Mouse (Mus musculus) limb, embryonic 12.5 days (tissue): ENCODE measurements around the gene Creb5. TPM values are rescaled to one million over a fixed set of nuclear protein-coding genes. Genes with fewer than 3 reads are reported as not detected.
"Not testable (repeated sequence)": the region's sequence is repeated elsewhere in the genome, so short reads cannot be mapped to it uniquely, and the experiment has no call there.

Experiments used
- ATAC-seq: fragments of 200-750 bp; cut with Nextera tagmentation; 2 replicates; pipeline ENCODE4 v1.8.0; 2017; ENCODE audit warnings: low read depth, moderate TSS enrichment; ENCODE audit not compliant: insufficient number of reproducible peaks, insufficient read depth, low FRiP score, low TSS enrichment
- H3K27ac ChIP-seq: fragments of 300-500 bp; sonication (generic); 2 replicates; pipeline ENCODE4 v1.5.1; 2016; ENCODE audit warnings: mild to moderate bottlenecking, moderate library complexity
- H3K27me3 ChIP-seq: fragments of 300-500 bp; sonication (generic); 2 replicates; pipeline ENCODE4 v1.6.1; 2016; ENCODE audit warnings: mild to moderate bottlenecking, moderate library complexity
- H3K36me3 ChIP-seq: fragments of 300-500 bp; sonication (generic); 2 replicates; pipeline ENCODE4 v1.6.1; 2016; ENCODE audit warnings: mild to moderate bottlenecking, moderate library complexity
- H3K4me1 ChIP-seq: fragments of 300-500 bp; sonication (generic); replicated peaks from 2 replicates; pipeline ENCODE4 v1.6.1; 2016
- H3K4me2 ChIP-seq: fragments of 300-500 bp; sonication (generic); 2 replicates; pipeline ENCODE4 v1.6.1; 2016; ENCODE audit warnings: mild to moderate bottlenecking, moderate library complexity
- H3K4me3 ChIP-seq: fragments of 300-500 bp; sonication (generic); replicated peaks from 2 replicates; pipeline ENCODE4 v1.5.1; 2016; ENCODE audit warnings: mild to moderate bottlenecking
- H3K9ac ChIP-seq: fragments of 300-500 bp; sonication (generic); replicated peaks from 2 replicates; pipeline ENCODE4 v1.6.1; 2016; ENCODE audit warnings: mild to moderate bottlenecking, moderate library complexity
- H3K9me3 ChIP-seq: fragments of 300-500 bp; sonication (generic); 2 replicates; pipeline ENCODE4 v1.6.1; 2016; ENCODE audit warnings: mild to moderate bottlenecking, moderate library complexity
- WGBS: fragments of 180-500 bp; shearing (Covaris S2); methylation state at CpG from one replicate; pipeline ENCODE4 v1.1.7; 2016; 5-methylcytosine and 5-hydroxymethylcytosine counted together
- polyA plus RNA-seq: library from polyadenylated mRNA; unstranded; fragments of >200 nt; fragmentation: Nextera tagmentation; extraction: Ambion mirVana; gene quantifications from 2 replicates; pipeline ENCODE4 v1.2.1, GENCODE M21; 2016

Gene Creb5
- polyA plus RNA-seq, 1 experiment from 2014 or later: 84.2 TPM

- WGBS: 39% methylated on average over 7 of the region's 7 CpGs
Observed at GRCm38 (mm10) chr6:53394026-53394425, 107.0 kb downstream of the Creb5 start.

DNA sequence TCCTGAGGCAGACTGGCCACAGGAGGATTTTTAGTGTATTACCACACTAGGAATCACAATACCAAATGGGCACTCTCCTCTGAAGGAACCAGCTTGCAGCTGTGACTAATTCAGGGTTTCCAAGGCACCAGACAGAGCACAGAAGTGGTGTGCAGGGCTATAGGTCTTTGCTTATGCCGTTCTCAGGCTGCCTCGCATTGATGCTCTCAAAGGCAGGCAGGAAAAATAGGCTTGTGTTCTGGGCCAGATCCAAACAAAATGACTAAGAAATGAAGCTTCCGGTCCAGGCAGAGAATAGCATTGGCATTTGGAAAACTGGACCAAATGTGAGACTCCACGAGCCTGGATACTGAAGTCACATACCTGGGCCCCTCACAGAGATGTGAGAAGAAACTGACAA is 108.1 kb downstream of the Creb5 start:
- Histone ChIP-seq H3K4me1 (peaks cover 60% of the 10 kb centered on the region), H3K4me3 (no peak overlapping the region), H3K4me2 (no peak overlapping the region), H3K9me3 (no peaks in the 10 kb centered on the region), H3K36me3 (no peaks in the 10 kb centered on the region; the same call in 1 of the 2 replicates), H3K27ac (peak overlapping the region; percentile 31; the same call in 1 of the 2 replicates), H3K27me3 (no peaks in the 10 kb centered on the region), H3K9ac (no peak overlapping the region)
- no peak for ATAC-seq
- 57% methylated on average over 4 of the region's 4 CpGs for WGBS

More at GRCm38 (mm10) chr6:53394026-53394425, 107.0 kb downstream of the Creb5 start:
- Histone ChIP-seq H3K9me3 (no peaks in the 10 kb centered on the region), H3K4me2 (no peak overlapping the region), H3K27me3 (no peaks in the 10 kb centered on the region), H3K36me3 (peaks cover 7% of the 10 kb centered on the region; the same call in 1 of the 2 replicates), H3K9ac (no peak overlapping the region), H3K27ac (peak overlapping the region; percentile 51; the same call in 1 of the 2 replicates), H3K4me1 (peaks cover 58% of the 10 kb centered on the region), H3K4me3 (no peak overlapping the region)
- ATAC-seq: no peak

DNA sequence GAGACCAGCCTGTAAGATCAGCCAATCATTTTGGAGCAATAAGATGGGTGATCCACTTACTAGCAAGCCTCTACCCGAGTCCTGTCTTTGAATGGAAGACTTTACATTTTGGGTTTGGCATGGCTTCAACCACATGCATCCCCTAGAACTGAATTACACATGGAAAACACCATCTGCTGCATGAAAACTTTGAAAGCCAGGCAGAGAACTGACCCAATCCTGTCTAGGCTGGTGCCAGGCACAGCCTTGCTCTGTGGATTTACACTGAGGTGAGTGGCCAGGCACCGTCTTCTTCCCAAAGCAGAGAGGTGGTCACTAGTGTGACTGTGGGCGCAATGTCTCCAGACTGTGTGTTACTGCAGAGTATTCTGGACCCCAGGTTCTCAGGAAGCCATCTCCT is 109.4 kb downstream of the Creb5 start:
- no peak overlapping the region for H3K4me3 ChIP-seq
- 91% methylated on average over 3 of the region's 3 CpGs for WGBS
- H3K9me3 ChIP-seq: no peaks in the 10 kb centered on the region
- no peak overlapping the region for H3K27ac ChIP-seq
- H3K4me1 ChIP-seq: peaks cover 66% of the 10 kb centered on the region
- no peak overlapping the region for H3K9ac ChIP-seq
- no peak overlapping the region for H3K4me2 ChIP-seq
- ATAC-seq: no peak
- H3K27me3 ChIP-seq: no peaks in the 10 kb centered on the region
- no peaks in the 10 kb centered on the region for H3K36me3 ChIP-seq

DNA sequence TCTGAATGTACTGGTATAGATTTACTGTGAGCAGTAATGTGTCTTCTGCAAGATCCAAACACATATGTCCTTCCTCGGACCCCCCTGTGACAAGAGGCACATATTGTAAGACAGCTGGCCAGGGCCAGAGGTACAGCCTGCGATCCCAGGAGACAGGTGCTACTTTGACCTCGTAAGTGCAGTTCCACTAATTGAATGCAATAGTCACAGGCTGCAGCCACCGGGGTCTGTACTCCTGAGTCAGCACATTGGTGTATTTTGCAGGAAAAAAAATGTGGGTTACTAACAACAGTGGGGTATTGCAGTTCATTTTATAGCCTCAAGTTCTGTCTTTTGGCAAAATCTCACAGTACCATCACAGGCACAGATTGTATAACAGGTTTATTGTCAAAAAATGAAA is 110.7 kb downstream of the Creb5 start:
- H3K27ac ChIP-seq: peak overlapping the region; percentile 73; the same call in 1 of the 2 replicates
- WGBS: 32% methylated on average over 4 of the region's 4 CpGs
- ATAC-seq: no peak

DNA sequence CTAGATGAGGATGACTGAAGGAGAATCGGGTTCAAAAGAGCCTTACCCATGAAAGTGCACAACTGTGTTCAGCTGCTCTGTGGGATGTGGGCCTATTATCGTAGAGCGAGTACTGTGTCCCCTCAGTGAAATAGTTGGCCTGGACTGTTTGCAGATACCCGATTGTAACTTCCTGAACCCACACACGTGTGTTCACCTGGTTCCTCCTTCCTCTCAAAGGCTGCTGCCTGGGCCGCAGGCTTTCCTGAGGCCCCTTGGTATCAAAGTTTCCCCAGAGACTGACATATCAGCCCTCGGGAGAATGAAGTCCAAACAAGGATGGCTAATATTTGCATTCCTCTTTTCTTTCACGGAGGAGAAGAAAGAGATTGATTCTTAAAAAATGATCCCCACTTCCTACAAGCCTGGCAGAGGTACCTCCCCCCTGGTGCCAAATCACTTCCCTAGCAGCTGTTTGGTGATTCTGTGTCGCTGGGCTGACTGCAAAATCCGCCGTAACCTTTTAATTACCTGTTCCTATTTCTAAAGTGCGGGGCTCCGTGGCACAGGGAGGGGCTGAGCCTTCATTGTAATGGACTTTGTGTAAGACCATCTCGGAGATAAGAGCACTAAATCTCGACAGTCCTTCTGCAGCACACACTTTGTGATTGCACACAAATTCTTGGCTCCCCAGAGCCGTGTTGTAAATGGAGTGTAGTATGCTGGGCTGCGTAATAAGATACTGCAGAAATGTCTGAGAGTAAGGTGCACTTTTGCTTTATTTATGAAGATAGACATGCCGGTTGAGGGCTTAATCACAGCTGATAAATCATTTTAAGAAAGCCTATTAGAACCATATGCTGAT is 111.4 kb downstream of the Creb5 start:
- WGBS: 20% methylated on average over 18 of the region's 18 CpGs
- ATAC-seq: no peak
- H3K9ac ChIP-seq: no peak overlapping the region
- no peaks in the 10 kb centered on the region for H3K9me3 ChIP-seq
- no peaks in the 10 kb centered on the region for H3K27me3 ChIP-seq
- H3K4me2 ChIP-seq: peak overlapping the region; percentile 25; the same call in 1 of the 2 replicates
- peaks cover 71% of the 10 kb centered on the region for H3K4me1 ChIP-seq
- H3K27ac ChIP-seq: peak overlapping the region; percentile 73
- H3K36me3 ChIP-seq: no peaks in the 10 kb centered on the region
- H3K4me3 ChIP-seq: no peak overlapping the region

More for the DNA sequence above, 110.7 kb downstream of the Creb5 start:
- no peaks in the 10 kb centered on the region for H3K9me3 ChIP-seq
- H3K4me2 ChIP-seq: no peak overlapping the region
- no peaks in the 10 kb centered on the region for H3K36me3 ChIP-seq
- no peaks in the 10 kb centered on the region for H3K27me3 ChIP-seq
- H3K4me3 ChIP-seq: no peak overlapping the region
- peaks cover 73% of the 10 kb centered on the region for H3K4me1 ChIP-seq
- H3K9ac ChIP-seq: no peak overlapping the region

- Histone ChIP-seq H3K4me3 (no peak overlapping the region), H3K9me3 (no peaks in the 10 kb centered on the region), H3K4me2 (no peak overlapping the region), H3K4me1 (peaks cover 49% of the 10 kb centered on the region), H3K36me3 (no peaks in the 10 kb centered on the region), H3K27me3 (no peaks in the 10 kb centered on the region), H3K9ac (no peak overlapping the region), H3K27ac (0 out of 2 replicates have a peak overlapping the region, but pooled peaks have one; percentile 24)
- WGBS: 54% methylated on average over 6 of the region's 6 CpGs
- ATAC-seq: no peak
Observed at GRCm38 (mm10) chr6:53401364-53401763, 114.3 kb downstream of the Creb5 start.

DNA sequence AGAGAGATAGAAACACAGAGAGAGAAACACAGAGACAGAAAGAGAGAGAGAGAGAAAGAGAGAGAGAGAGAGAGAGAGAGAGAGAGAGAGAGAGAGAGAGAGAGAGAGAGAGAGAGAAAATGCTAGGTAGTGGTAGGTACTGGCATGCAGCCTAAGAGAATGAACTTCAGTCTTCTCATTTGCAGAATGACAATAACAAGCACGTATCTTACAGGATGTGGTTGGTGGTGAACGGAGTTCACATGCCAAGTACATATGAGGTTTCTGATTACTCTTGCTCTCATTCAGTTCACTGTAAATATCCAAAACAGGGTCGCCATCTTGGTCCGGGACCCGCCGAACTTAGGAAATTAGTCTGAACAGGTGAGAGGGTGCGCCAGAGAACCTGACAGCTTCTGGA is 115.5 kb downstream of the Creb5 start:
- WGBS: 97% methylated on average over 7 of the region's 7 CpGs
- not testable (repeated sequence) for H3K27me3 ChIP-seq, H3K9me3 ChIP-seq, H3K4me2 ChIP-seq, H3K9ac ChIP-seq, H3K36me3 ChIP-seq, H3K27ac ChIP-seq, ATAC-seq, H3K4me3 ChIP-seq
- peaks cover 45% of the 10 kb centered on the region for H3K4me1 ChIP-seq

DNA sequence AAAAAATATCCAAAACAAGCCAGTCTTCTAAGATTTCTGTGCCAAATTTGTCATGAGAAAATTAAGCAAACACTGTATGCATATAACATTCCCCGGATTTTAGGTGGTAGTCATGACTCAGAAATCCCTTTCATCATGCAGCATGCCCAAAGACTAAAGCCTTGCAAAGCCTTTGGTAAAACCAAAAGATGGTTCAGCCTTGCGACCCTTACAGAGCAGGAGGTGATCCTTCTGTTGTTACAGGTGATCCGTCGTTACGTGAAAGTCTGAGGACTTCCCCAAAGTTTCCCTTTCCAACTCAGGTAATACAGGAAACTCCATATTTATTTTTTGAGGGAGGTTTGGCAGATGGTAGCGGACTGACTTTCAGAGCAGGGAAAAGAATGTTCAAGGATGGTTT is 122.1 kb downstream of the Creb5 start:
- Histone ChIP-seq H3K4me1 (no peaks in the 10 kb centered on the region), H3K36me3 (peaks cover 11% of the 10 kb centered on the region), H3K9ac (no peak overlapping the region), H3K4me3 (no peak overlapping the region), H3K9me3 (no peaks in the 10 kb centered on the region), H3K27ac (no peak overlapping the region), H3K27me3 (no peaks in the 10 kb centered on the region), H3K4me2 (no peak overlapping the region)
- 93% methylated on average over 6 of the region's 6 CpGs for WGBS
- ATAC-seq: no peak

GRCm38 (mm10) chr6:53421345-53421744 is 134.3 kb downstream of the Creb5 start:
- Histone ChIP-seq H3K9me3 (no peaks in the 10 kb centered on the region), H3K27me3 (0 out of 2 replicates have a peak, but pooled peaks cover 3% of the 10 kb centered on the region), H3K36me3 (no peaks in the 10 kb centered on the region), H3K4me3 (no peak overlapping the region), H3K4me2 (no peak overlapping the region), H3K4me1 (no peaks in the 10 kb centered on the region; the same call in 1 of the 2 replicates), H3K9ac (no peak overlapping the region), H3K27ac (no peak overlapping the region; the same call in 1 of the 2 replicates)
- WGBS: 26% methylated on average over 3 of the region's 3 CpGs
- no peak for ATAC-seq

DNA sequence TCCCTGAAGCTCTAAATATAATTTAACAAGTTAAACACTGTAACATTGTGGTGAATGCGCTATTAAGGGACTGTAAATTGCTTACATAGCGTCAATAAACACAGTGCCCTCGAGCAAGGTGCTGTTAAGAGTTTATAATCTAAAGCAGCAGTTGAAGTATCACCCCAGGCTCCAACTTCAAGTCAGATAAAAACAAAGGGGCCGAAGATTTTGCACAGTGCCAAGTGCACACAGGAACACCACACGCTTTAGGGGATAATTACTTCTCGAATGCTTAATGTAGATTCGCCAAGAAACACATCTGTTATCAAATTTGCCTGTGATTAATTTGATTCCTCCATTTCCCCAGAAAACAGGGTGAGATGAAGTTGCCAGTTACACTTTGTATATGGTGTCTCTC is 142.3 kb downstream of the Creb5 start:
- ATAC-seq: 0 out of 2 replicates have a peak, but pooled peaks have one; percentile 44
- 27% methylated on average over 7 of the region's 7 CpGs for WGBS

GRCm38 (mm10) chr6:53429891-53430290 is 142.8 kb downstream of the Creb5 start:
- no peaks in the 10 kb centered on the region for H3K27me3 ChIP-seq
- 23% methylated on average over 4 of the region's 4 CpGs for WGBS
- H3K4me3 ChIP-seq: no peak overlapping the region
- H3K36me3 ChIP-seq: no peaks in the 10 kb centered on the region
- peaks cover 55% of the 10 kb centered on the region for H3K4me1 ChIP-seq
- 0 out of 2 replicates have a peak, but pooled peaks have one; percentile 19 for ATAC-seq
- peak overlapping the region; percentile 82 for H3K27ac ChIP-seq
- no peak overlapping the region for H3K4me2 ChIP-seq
- H3K9me3 ChIP-seq: no peaks in the 10 kb centered on the region
- H3K9ac ChIP-seq: no peak overlapping the region

More for the DNA sequence above, 142.3 kb downstream of the Creb5 start:
- Histone ChIP-seq H3K36me3 (no peaks in the 10 kb centered on the region), H3K9me3 (no peaks in the 10 kb centered on the region), H3K4me2 (no peak overlapping the region), H3K27me3 (no peaks in the 10 kb centered on the region), H3K4me3 (no peak overlapping the region), H3K9ac (no peak overlapping the region), H3K4me1 (peaks cover 52% of the 10 kb centered on the region), H3K27ac (peak overlapping the region; percentile 82)
